Mouse (Mus musculus) hindbrain, embryonic 14.5 days (tissue): Measurements from ENCODE around the gene Polh. TPM values are rescaled to one million over a fixed set of nuclear protein-coding genes. Genes with fewer than 3 reads are reported as not detected.

Experiments
- ATAC-seq: fragments of 200-750 bp; cut with Nextera tagmentation; 2 replicates; pipeline ENCODE4 v1.8.0; 2017; ENCODE audit warnings: moderate number of reproducible peaks, mild to moderate bottlenecking, moderate TSS enrichment, moderate library complexity; ENCODE audit not compliant: low FRiP score
- DNase-seq: peaks from one replicate; pipeline ENCODE4 v3.0.0-alpha.2; 2015; ENCODE audit warnings: low spot score
- H3K27ac ChIP-seq: fragments of 300-500 bp; sonication (generic); 2 replicates; pipeline ENCODE4 v1.5.1; 2014; ENCODE audit warnings: mild to moderate bottlenecking, moderate library complexity
- H3K27me3 ChIP-seq: fragments of 300-500 bp; sonication (generic); 2 replicates; pipeline ENCODE4 v1.6.1; 2014; ENCODE audit warnings: mild to moderate bottlenecking, low read length, mixed read lengths; ENCODE audit not compliant: control insufficient read depth, insufficient read depth
- H3K36me3 ChIP-seq: fragments of 300-500 bp; sonication (generic); replicated peaks from 2 replicates; pipeline ENCODE4 v1.6.1; 2014; ENCODE audit not compliant: control insufficient read depth, insufficient read depth
- H3K4me1 ChIP-seq: fragments of 300-500 bp; sonication (generic); replicated peaks from 2 replicates; pipeline ENCODE4 v1.6.1; 2014; ENCODE audit warnings: antibody characterized with exemption, low read length, mixed read lengths; ENCODE audit not compliant: control insufficient read depth, insufficient read depth
- H3K4me2 ChIP-seq: fragments of 300-500 bp; sonication (generic); replicated peaks from 2 replicates; pipeline ENCODE4 v1.6.1; 2014; ENCODE audit warnings: mild to moderate bottlenecking, moderate library complexity
- H3K4me3 ChIP-seq: fragments of 300-500 bp; sonication (generic); replicated peaks from 2 replicates; pipeline ENCODE4 v1.5.1; 2014; ENCODE audit warnings: mild to moderate bottlenecking, low read length
- H3K9ac ChIP-seq: fragments of 300-500 bp; sonication (generic); 2 replicates; pipeline ENCODE4 v1.6.1; 2014
- H3K9me3 ChIP-seq: fragments of 300-500 bp; sonication (generic); 2 replicates; pipeline ENCODE4 v1.6.1; 2016; ENCODE audit warnings: low read length; ENCODE audit not compliant: control insufficient read depth
- WGBS: fragments of 180-500 bp; shearing (Covaris S2); extraction: QIAGEN DNeasy Blood & Tissue Kit; methylation state at CpG from one replicate; pipeline ENCODE4 v1.1.7; 2014; 5-methylcytosine and 5-hydroxymethylcytosine counted together
- polyA plus RNA-seq: library from polyadenylated mRNA; unstranded; fragments of >200 nt; fragmentation: Nextera tagmentation; extraction: Ambion mirVana; gene quantifications from 2 replicates; pipeline ENCODE4 v1.2.1, GENCODE M21; 2014

Gene Polh
- polyA plus RNA-seq, 1 experiment from 2014 or later, result 6.4 TPM

- H3K27me3 ChIP-seq, result no peaks in the 10 kb centered on the region
- no peak overlapping the region for H3K27ac ChIP-seq
- DNase-seq, result no peak
- no peak overlapping the region for H3K4me2 ChIP-seq
- no peaks in the 10 kb centered on the region for H3K9me3 ChIP-seq
- no peak overlapping the region for H3K9ac ChIP-seq
- H3K4me3 ChIP-seq, result no peak overlapping the region
- no peak for ATAC-seq
- H3K4me1 ChIP-seq, result peaks cover 8% of the 10 kb centered on the region
- no peaks in the 10 kb centered on the region for H3K36me3 ChIP-seq
- 99% methylated on average over 3 of the region's 3 CpGs for WGBS
Measured at GRCm38 (mm10) chr17:46154336-46154735, 48.1 kb downstream of the Polh start.

GRCm38 (mm10) chr17:46152847-46153782 lies 49.3 kb downstream of the Polh start, which contains the start of gene Mad2l1bp:
Gene Mad2l1bp (minus strand): TSS chr17:46153553.
- H3K36me3 ChIP-seq, result peaks cover 9% of the 10 kb centered on the region
- 10% methylated on average over 33 of the region's 33 CpGs for WGBS
- DNase-seq, result peak; percentile 82

GRCm38 (mm10) chr17:46143578-46144423 lies 58.6 kb downstream of the Polh start, which contains the start of gene Rsph9:
Gene Rsph9 (minus strand): TSS chr17:46144216.
- Histone ChIP-seq H3K4me1 (peaks cover 5% of the 10 kb centered on the region; the same call in 1 of the 2 replicates), H3K4me2 (peak within 1 kb of the TSS; percentile 65), H3K27me3 (no peaks in the 10 kb centered on the region), H3K9ac (peak within 1 kb of the TSS; percentile 57), H3K4me3 (peak within 1 kb of the TSS; percentile 39), H3K27ac (0 out of 2 replicates have a peak within 1 kb of the TSS, but pooled peaks have one; percentile 12), H3K9me3 (no peaks in the 10 kb centered on the region), H3K36me3 (peaks cover 32% of the 10 kb centered on the region)
- peak; percentile 73 for DNase-seq
- ATAC-seq, result peak; percentile 94
- 5% methylated on average over 37 of the region's 37 CpGs for WGBS

More at GRCm38 (mm10) chr17:46152847-46153782, 49.3 kb downstream of the Polh start, which contains the start of gene Mad2l1bp:
- Histone ChIP-seq H3K27me3 (no peaks in the 10 kb centered on the region), H3K9me3 (no peaks in the 10 kb centered on the region), H3K4me1 (peaks cover 8% of the 10 kb centered on the region), H3K9ac (peak within 1 kb of the TSS; percentile 78), H3K27ac (peak within 1 kb of the TSS; percentile 44), H3K4me2 (peak within 1 kb of the TSS; percentile 95), H3K4me3 (peak within 1 kb of the TSS; percentile 57)
- peak; percentile 91 for ATAC-seq

- Histone ChIP-seq H3K27ac (no peak overlapping the region), H3K4me2 (no peak overlapping the region), H3K27me3 (no peaks in the 10 kb centered on the region), H3K36me3 (no peaks in the 10 kb centered on the region), H3K9ac (no peak overlapping the region), H3K4me3 (no peak overlapping the region), H3K9me3 (no peaks in the 10 kb centered on the region), H3K4me1 (peaks cover 5% of the 10 kb centered on the region; the same call in 1 of the 2 replicates)
- no peak for ATAC-seq
- no peak for DNase-seq
- 92% methylated on average over 3 of the region's 3 CpGs for whole genome bisulfite sequencing
Measured at GRCm38 (mm10) chr17:46139872-46140271, 62.6 kb downstream of the Polh start.

GRCm38 (mm10) chr17:46138563-46139236 lies 63.7 kb downstream of the Polh start:
- DNase-seq (no peak), ATAC-seq (no peak)
- H3K27ac ChIP-seq, result no peak overlapping the region
- H3K36me3 ChIP-seq, result no peaks in the 10 kb centered on the region
- peaks cover 5% of the 10 kb centered on the region; the same call in 1 of the 2 replicates for H3K4me1 ChIP-seq
- no peak overlapping the region for H3K4me3 ChIP-seq
- H3K4me2 ChIP-seq, result no peak overlapping the region
- H3K9ac ChIP-seq, result no peak overlapping the region
- H3K9me3 ChIP-seq, result no peaks in the 10 kb centered on the region
- 87% methylated on average over 8 of the region's 8 CpGs for WGBS
- no peaks in the 10 kb centered on the region for H3K27me3 ChIP-seq

GRCm38 (mm10) chr17:46132862-46133261 lies 69.6 kb downstream of the Polh start:
- Histone ChIP-seq H3K27ac (no peak overlapping the region), H3K4me2 (no peak overlapping the region), H3K9me3 (no peaks in the 10 kb centered on the region), H3K9ac (no peak overlapping the region), H3K27me3 (no peaks in the 10 kb centered on the region), H3K4me1 (no peaks in the 10 kb centered on the region), H3K36me3 (peaks cover 25% of the 10 kb centered on the region), H3K4me3 (no peak overlapping the region)
- WGBS, result 72% methylated on average over 8 of the region's 8 CpGs
- DNase-seq, result no peak
- 0 out of 2 replicates have a peak, but pooled peaks have one; percentile 16 for ATAC-seq

GRCm38 (mm10) chr17:46132058-46132718 lies 70.3 kb downstream of the Polh start:
- H3K27ac ChIP-seq, result no peak overlapping the region
- H3K27me3 ChIP-seq, result no peaks in the 10 kb centered on the region
- 14% methylated on average over 12 of the region's 12 CpGs for WGBS
- peak; percentile 85 for DNase-seq
- H3K9me3 ChIP-seq, result no peaks in the 10 kb centered on the region
- H3K4me2 ChIP-seq, result no peak overlapping the region
- peaks cover 32% of the 10 kb centered on the region for H3K36me3 ChIP-seq
- peak; percentile 54; the same call in 1 of the 2 replicates for ATAC-seq
- H3K4me1 ChIP-seq, result no peaks in the 10 kb centered on the region
- H3K4me3 ChIP-seq, result no peak overlapping the region
- H3K9ac ChIP-seq, result no peak overlapping the region

- Histone ChIP-seq H3K4me3 (no peak overlapping the region), H3K9me3 (no peaks in the 10 kb centered on the region), H3K27ac (no peak overlapping the region), H3K4me2 (no peak overlapping the region), H3K9ac (no peak overlapping the region), H3K4me1 (no peaks in the 10 kb centered on the region), H3K36me3 (peaks cover 54% of the 10 kb centered on the region), H3K27me3 (no peaks in the 10 kb centered on the region)
- no peak for ATAC-seq
- WGBS, result 84% methylated on average over 13 of the region's 13 CpGs
- DNase-seq, result no peak
Measured at GRCm38 (mm10) chr17:46129741-46130498, 72.5 kb downstream of the Polh start.
